Mouse (Mus musculus): Measurements from ENCODE around the gene Ttc17. TPM values are rescaled to one million over a fixed set of nuclear protein-coding genes. Genes with fewer than 3 reads are reported as not detected.

Gene Ttc17
- 18.1 and 20.1 TPM in 2 replicates for polyA plus RNA-seq (2014; fragmentation: Nextera tagmentation; extraction: Ambion mirVana)

DNA sequence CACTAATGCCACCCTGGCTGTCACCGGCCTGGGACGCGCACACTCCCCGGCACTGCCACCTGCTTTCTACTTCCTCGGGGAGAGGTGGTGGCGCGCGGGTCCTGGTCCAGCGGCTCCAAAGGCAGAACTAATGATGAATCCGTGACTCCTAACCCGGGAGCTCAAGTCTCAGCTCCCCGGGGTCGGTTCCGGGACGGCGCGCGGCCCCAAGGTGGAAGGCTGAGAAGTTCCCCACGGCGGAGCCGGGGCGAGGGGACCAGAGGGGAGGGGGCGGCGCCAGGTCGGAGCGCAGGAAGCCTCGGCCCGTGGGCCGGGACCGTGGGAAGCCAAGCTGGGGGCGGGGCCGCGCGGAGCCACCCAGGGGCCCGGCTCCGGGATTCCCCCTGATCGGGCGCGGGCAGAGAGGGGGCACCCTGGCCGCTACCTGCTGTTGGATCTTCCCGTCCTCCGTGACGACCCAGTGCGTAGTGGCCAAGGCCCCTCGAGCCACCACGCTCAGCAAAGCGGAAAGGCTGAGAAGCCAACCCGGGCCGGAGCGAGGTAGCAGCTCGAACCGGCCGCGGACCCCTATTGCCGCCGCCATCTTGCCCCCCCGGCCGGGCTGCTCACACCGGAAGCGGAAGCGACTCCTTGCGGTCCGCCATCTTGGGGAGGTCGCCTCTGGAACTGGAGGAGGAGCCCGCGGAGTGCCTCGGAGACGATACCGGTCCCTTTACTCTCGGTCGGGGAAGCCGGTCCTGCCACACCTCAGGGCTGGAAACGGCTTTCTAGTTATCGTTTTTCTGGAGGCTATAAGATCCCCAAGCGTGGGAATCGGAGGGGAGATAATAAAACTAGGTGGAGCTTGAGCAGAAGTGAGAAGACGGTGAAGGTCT lies at the start of gene Ttc17:
Gene Ttc17 (minus strand): TSS at position 607 of the 875 bp plus-strand sequence.
- Histone ChIP-seq H3K27ac (ENCODE audit: low read depth) (peak within 1 kb of the TSS; percentile 87), H3K4me1 (ENCODE audit: insufficient read depth) (no peaks in the 10 kb centered on the region; the same call in 1 of the 2 replicates), H3K4me2 (peak within 1 kb of the TSS; percentile 78), H3K9me3 (ENCODE audit: low read depth, low read length) (no peaks in the 10 kb centered on the region), H3K36me3 (ENCODE audit: insufficient read depth) (peaks cover 11% of the 10 kb centered on the region), H3K9ac (peak within 1 kb of the TSS; percentile 90), H3K27me3 (ENCODE audit: insufficient read depth, low read length) (no peaks in the 10 kb centered on the region), H3K4me3 (ENCODE audit: low read depth, low read length) (peak within 1 kb of the TSS; percentile 89)
- ATAC-seq (ENCODE audit: insufficient read depth): peak; percentile 96
- peak; percentile 96 for DNase-seq
- TF ChIP-seq CTCF (IDR thresholded peaks at IDR 0.05; ENCODE audit: low read depth): no peak
- under 1% methylated on average over 73 of the region's 77 CpGs for WGBS

DNA sequence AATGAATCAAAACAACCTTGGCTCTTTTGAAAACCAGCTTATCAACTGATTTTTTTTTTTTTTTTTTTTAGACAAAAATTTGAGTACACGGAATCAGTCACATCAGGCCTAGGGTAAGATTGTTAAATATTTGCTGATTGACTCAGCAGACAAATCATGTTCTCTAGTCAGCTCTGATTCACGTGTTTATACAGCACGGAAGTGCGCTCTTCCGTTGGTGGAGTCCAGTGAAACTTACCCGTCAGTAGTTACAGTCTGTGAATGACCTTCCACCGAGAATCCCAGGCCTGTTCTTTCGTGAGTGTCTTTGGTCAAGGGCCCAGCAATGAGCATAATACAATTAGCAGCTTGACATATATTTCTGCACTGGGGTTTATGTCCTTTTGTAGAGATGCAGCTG lies 43.2 kb upstream of the Ttc17 start:
- DNase-seq: no peak
- H3K9me3 ChIP-seq (ENCODE audit: low read depth, low read length): no peaks in the 10 kb centered on the region
- H3K27me3 ChIP-seq (ENCODE audit: insufficient read depth, low read length): no peaks in the 10 kb centered on the region
- 78% methylated on average over 8 of the region's 8 CpGs for WGBS
- no peak overlapping the region for H3K4me2 ChIP-seq
- no peaks in the 10 kb centered on the region for H3K36me3 ChIP-seq (ENCODE audit: insufficient read depth)
- no peak overlapping the region for H3K4me3 ChIP-seq (ENCODE audit: low read depth, low read length)
- no peak overlapping the region for H3K9ac ChIP-seq
- no peak for TF ChIP-seq CTCF (IDR thresholded peaks at IDR 0.05; ENCODE audit: low read depth)
- no peak overlapping the region for H3K27ac ChIP-seq (ENCODE audit: low read depth)
- no peaks in the 10 kb centered on the region for H3K4me1 ChIP-seq (ENCODE audit: insufficient read depth)
- ATAC-seq (ENCODE audit: insufficient read depth): no peak

DNA sequence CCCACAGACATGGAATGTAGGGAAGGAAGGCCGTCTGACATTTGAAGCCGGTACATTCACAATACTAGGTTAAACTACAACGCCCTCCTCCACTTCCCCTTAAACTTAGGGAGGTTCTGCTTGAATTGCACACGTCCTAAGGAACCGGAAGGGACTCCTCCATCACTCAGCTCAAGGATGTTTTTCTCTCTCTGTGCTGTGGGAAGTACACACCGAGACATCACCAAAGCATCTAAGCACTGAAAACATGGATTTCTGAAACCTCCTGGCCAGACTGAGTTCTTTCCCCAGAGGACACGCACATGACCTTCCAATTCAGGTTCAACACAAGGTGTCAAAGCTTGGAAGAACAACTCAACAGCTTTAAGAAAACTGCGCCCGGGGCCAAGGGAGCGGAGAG lies 30.5 kb upstream of the Ttc17 start:
- peak overlapping the region; percentile 90 for H3K4me2 ChIP-seq
- H3K9ac ChIP-seq: peak overlapping the region; percentile 97
- 0% methylated on average over 10 of the region's 10 CpGs for WGBS
- H3K4me1 ChIP-seq (ENCODE audit: insufficient read depth): peaks cover 7% of the 10 kb centered on the region; the same call in 1 of the 2 replicates
- H3K9me3 ChIP-seq (ENCODE audit: low read depth, low read length): no peaks in the 10 kb centered on the region
- TF ChIP-seq CTCF (IDR thresholded peaks at IDR 0.05; ENCODE audit: low read depth): no peak
- H3K36me3 ChIP-seq (ENCODE audit: insufficient read depth): no peaks in the 10 kb centered on the region
- DNase-seq (peak; percentile 49), ATAC-seq (ENCODE audit: insufficient read depth) (no peak)
- peak overlapping the region; percentile 96 for H3K4me3 ChIP-seq (ENCODE audit: low read depth, low read length)
- H3K27ac ChIP-seq (ENCODE audit: low read depth): peak overlapping the region; percentile 69
- no peaks in the 10 kb centered on the region for H3K27me3 ChIP-seq (ENCODE audit: insufficient read depth, low read length)

DNA sequence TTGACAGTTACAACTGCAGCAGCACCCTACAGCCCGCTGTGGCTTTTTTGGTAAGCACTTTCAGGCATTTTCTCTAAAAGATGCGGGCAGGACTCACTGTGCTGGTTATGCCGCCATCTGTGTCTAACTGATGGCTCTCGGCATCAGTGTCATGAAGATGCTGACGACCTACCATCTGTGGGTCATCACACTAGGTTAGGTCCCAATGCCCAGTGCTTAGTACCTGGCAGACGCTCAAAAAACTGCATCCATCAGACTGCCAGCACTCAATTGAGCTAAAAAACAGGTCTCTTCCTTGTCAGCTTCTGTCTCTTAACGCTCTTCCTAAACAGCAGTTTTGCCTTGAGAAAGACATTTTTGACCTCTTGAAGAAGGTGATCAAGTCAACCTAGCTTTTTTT lies 29.0 kb upstream of the Ttc17 start:
- no peak overlapping the region for H3K4me2 ChIP-seq
- no peak for DNase-seq
- 0 out of 2 replicates have a peak, but pooled peaks cover 3% of the 10 kb centered on the region for H3K36me3 ChIP-seq (ENCODE audit: insufficient read depth)
- H3K9me3 ChIP-seq (ENCODE audit: low read depth, low read length): no peaks in the 10 kb centered on the region
- no peaks in the 10 kb centered on the region for H3K27me3 ChIP-seq (ENCODE audit: insufficient read depth, low read length)
- no peak overlapping the region for H3K9ac ChIP-seq
- peaks cover 7% of the 10 kb centered on the region; the same call in 1 of the 2 replicates for H3K4me1 ChIP-seq (ENCODE audit: insufficient read depth)
- TF ChIP-seq CTCF (IDR thresholded peaks at IDR 0.05; ENCODE audit: low read depth): no peak
- H3K27ac ChIP-seq (ENCODE audit: low read depth): no peak overlapping the region
- WGBS: 79% methylated on average over 7 of the region's 7 CpGs
- ATAC-seq (ENCODE audit: insufficient read depth): no peak
- no peak overlapping the region for H3K4me3 ChIP-seq (ENCODE audit: low read depth, low read length)

DNA sequence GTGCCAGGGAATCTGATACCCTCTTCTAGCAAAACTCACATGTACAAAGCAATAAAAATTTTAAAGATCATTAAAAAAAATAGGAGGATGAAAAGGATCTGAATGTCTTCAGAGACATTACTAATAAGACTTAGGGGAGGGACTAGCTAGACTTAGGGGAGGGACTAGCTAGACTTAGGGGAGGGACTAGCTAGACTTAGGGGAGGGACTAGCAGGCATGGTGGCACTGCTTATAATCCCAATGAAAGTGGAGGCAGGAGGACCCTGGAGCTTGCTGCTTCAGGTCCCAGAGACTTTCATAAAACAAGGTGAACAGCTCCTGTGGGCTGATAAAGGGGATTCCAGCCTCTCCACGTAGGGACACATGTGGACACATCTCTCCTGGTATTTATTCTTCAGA lies 28.3 kb upstream of the Ttc17 start:
- 43% methylated on average over 1 of the region's 1 CpGs for WGBS
- H3K27me3 ChIP-seq (ENCODE audit: insufficient read depth, low read length): no peaks in the 10 kb centered on the region
- no peak overlapping the region for H3K4me3 ChIP-seq (ENCODE audit: low read depth, low read length)
- H3K4me1 ChIP-seq (ENCODE audit: insufficient read depth): peaks cover 7% of the 10 kb centered on the region; the same call in 1 of the 2 replicates
- no peak overlapping the region for H3K4me2 ChIP-seq
- H3K27ac ChIP-seq (ENCODE audit: low read depth): no peak overlapping the region
- no peak for TF ChIP-seq CTCF (IDR thresholded peaks at IDR 0.05; ENCODE audit: low read depth)
- no peaks in the 10 kb centered on the region for H3K9me3 ChIP-seq (ENCODE audit: low read depth, low read length)
- no peak overlapping the region for H3K9ac ChIP-seq
- H3K36me3 ChIP-seq (ENCODE audit: insufficient read depth): 0 out of 2 replicates have a peak, but pooled peaks cover 3% of the 10 kb centered on the region
- ATAC-seq (ENCODE audit: insufficient read depth): no peak
- no peak for DNase-seq

DNA sequence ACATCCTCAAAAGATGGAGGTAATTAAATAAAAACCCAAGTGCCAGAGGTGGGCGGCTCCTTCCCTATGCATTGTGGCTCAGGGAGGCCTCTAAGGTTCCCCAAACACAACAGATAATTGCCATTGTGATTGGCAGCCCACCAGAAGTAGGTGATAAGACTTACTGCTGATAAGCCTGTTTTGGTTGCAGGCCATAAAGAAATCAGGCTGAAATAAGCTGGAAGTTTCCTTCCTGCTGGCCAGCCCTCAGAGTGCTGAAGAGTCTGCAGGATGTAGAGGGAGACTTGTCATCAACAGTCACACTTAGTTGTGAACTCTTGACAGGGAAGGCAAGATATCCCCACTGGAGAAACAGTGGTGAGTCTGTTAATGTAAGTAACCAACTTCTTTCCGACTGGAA lies 25.7 kb upstream of the Ttc17 start:
- no peak for TF ChIP-seq CTCF (IDR thresholded peaks at IDR 0.05; ENCODE audit: low read depth)
- WGBS: 50% methylated on average over 2 of the region's 2 CpGs
- peaks cover 13% of the 10 kb centered on the region for H3K36me3 ChIP-seq (ENCODE audit: insufficient read depth)
- no peak for DNase-seq
- ATAC-seq (ENCODE audit: insufficient read depth): no peak
- no peaks in the 10 kb centered on the region for H3K9me3 ChIP-seq (ENCODE audit: low read depth, low read length)
- no peak overlapping the region for H3K27ac ChIP-seq (ENCODE audit: low read depth)
- H3K9ac ChIP-seq: no peak overlapping the region
- peaks cover 7% of the 10 kb centered on the region; the same call in 1 of the 2 replicates for H3K4me1 ChIP-seq (ENCODE audit: insufficient read depth)
- no peak overlapping the region for H3K4me3 ChIP-seq (ENCODE audit: low read depth, low read length)
- no peaks in the 10 kb centered on the region for H3K27me3 ChIP-seq (ENCODE audit: insufficient read depth, low read length)
- no peak overlapping the region for H3K4me2 ChIP-seq

DNA sequence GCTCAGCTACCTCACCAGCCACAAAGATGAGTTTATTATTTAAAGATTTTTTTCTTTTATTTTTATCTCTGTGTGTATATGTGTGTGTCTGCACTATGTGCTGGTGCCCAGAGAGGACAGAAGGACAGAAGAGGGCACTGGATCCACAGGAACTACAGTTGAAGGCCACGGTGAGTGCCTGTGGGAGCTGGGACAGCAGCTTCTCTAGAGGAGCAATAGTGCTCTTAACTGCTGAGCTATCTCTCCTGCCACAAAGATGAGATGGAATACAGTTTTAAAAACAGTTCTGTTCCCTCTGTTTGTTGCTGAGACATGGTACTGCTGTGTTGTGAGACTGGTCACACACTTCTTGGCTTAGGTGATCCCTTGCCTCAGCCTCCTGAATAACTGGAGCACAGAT lies 22.0 kb upstream of the Ttc17 start:
- Histone ChIP-seq H3K9ac (no peak overlapping the region), H3K36me3 (ENCODE audit: insufficient read depth) (peaks cover 49% of the 10 kb centered on the region), H3K9me3 (ENCODE audit: low read depth, low read length) (no peaks in the 10 kb centered on the region), H3K27me3 (ENCODE audit: insufficient read depth, low read length) (no peaks in the 10 kb centered on the region), H3K27ac (ENCODE audit: low read depth) (no peak overlapping the region), H3K4me3 (ENCODE audit: low read depth, low read length) (no peak overlapping the region), H3K4me2 (no peak overlapping the region), H3K4me1 (ENCODE audit: insufficient read depth) (no peaks in the 10 kb centered on the region)
- 96% methylated on average over 1 of the region's 1 CpGs for WGBS
- no peak for DNase-seq
- no peak for ATAC-seq (ENCODE audit: insufficient read depth)
- TF ChIP-seq CTCF (IDR thresholded peaks at IDR 0.05; ENCODE audit: low read depth): no peak

All from lung, embryonic 14.5 days (tissue).